Mouse (Mus musculus) forebrain, embryonic 14.5 days (tissue): ENCODE data around the gene Il12a. TPM values are rescaled to one million over a fixed set of nuclear protein-coding genes. Genes with fewer than 3 reads are reported as not detected.

ENCODE experiments used
- ATAC-seq: fragments of 200-750 bp; cut with Nextera tagmentation; 2 replicates; pipeline ENCODE4 v1.8.0; 2017; ENCODE audit warnings: mild to moderate bottlenecking, moderate library complexity
- DNase-seq: peaks from one replicate; pipeline ENCODE4 v3.0.0-alpha.2; 2015; ENCODE audit warnings: low spot score
- H3K27ac ChIP-seq: fragments of 300-500 bp; sonication (generic); 2 replicates; pipeline ENCODE4 v1.5.1; 2014; ENCODE audit warnings: low read depth, mild to moderate bottlenecking, control low read depth, low read length, moderate library complexity
- H3K27me3 ChIP-seq: fragments of 300-500 bp; sonication (generic); replicated peaks from 2 replicates; pipeline ENCODE4 v1.6.1; 2014; ENCODE audit warnings: low read length, control low read depth, mixed read lengths; ENCODE audit not compliant: control insufficient read depth, insufficient read depth
- H3K36me3 ChIP-seq: fragments of 300-500 bp; sonication (generic); 2 replicates; pipeline ENCODE4 v1.6.1; 2014; ENCODE audit warnings: low read length, control low read depth; ENCODE audit not compliant: control insufficient read depth, insufficient read depth
- H3K4me1 ChIP-seq: fragments of 300-500 bp; sonication (generic); 2 replicates; pipeline ENCODE4 v1.6.1; 2014; ENCODE audit warnings: antibody characterized with exemption, low read length, control low read depth; ENCODE audit not compliant: control insufficient read depth, insufficient read depth
- H3K4me2 ChIP-seq: fragments of 300-500 bp; sonication (generic); 2 replicates; pipeline ENCODE4 v1.6.1; 2014; ENCODE audit warnings: mild to moderate bottlenecking, control low read depth, low read length
- H3K4me3 ChIP-seq: fragments of 300-500 bp; sonication (generic); 2 replicates; pipeline ENCODE4 v1.5.1; 2014; ENCODE audit warnings: low read depth, low read length, control low read depth
- H3K9ac ChIP-seq: fragments of 300-500 bp; sonication (generic); 2 replicates; pipeline ENCODE4 v1.6.1; 2014; ENCODE audit warnings: mild to moderate bottlenecking, low read length, control low read depth, moderate library complexity
- H3K9me3 ChIP-seq: fragments of 300-500 bp; sonication (generic); replicated peaks from 2 replicates; pipeline ENCODE4 v1.6.1; 2016; ENCODE audit warnings: low read length, control low read depth, mixed read lengths; ENCODE audit not compliant: control insufficient read depth
- WGBS: fragments of 180-500 bp; shearing (Covaris S2); extraction: QIAGEN DNeasy Blood & Tissue Kit; methylation state at CpG from one replicate; pipeline ENCODE4 v1.1.7; 2014; 5-methylcytosine and 5-hydroxymethylcytosine counted together
- polyA plus RNA-seq: library from polyadenylated mRNA; unstranded; fragments of >200 nt; fragmentation: Nextera tagmentation; extraction: Ambion mirVana; gene quantifications from 2 replicates; pipeline ENCODE4 v1.2.1, GENCODE M21; 2014

Gene Il12a
- 0.29 TPM in 1 of 2 replicates, not detected in the other for polyA plus RNA-seq

GRCm38 (mm10) chr3:68690344-68690743 is at the start of gene Il12a:
TSS of gene Il12a (plus strand) at chr3:68690644.
- Histone ChIP-seq H3K4me3 (no peak within 1 kb of the TSS), H3K36me3 (no peaks in the 10 kb centered on the region), H3K9me3 (no peaks in the 10 kb centered on the region), H3K9ac (no peak within 1 kb of the TSS), H3K27me3 (no peaks in the 10 kb centered on the region), H3K27ac (no peak within 1 kb of the TSS), H3K4me2 (no peak within 1 kb of the TSS), H3K4me1 (no peaks in the 10 kb centered on the region)
- 93% methylated on average over 4 of the region's 4 CpGs for WGBS
- no peak for DNase-seq
- no peak for ATAC-seq

DNA sequence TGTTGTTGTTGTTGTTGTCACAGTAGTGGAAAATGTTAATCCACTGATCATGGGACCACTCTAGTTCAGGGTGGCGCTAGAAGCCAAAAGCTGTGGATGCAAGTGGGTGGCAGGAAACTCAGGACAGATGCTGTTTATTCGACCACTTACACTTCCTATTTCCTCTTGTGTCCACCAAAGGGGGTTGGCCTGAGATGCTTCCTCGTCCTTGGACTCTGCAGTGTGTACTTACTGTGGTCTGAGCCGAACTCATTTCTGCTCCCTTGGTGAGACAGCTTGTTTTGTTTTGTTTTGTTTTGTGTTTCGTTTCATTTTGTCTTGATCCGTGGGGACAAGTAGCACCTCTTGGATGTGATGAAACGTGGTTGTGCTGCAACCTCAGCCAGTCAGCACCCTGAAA is 47.5 kb upstream of the Il12a start:
- 92% methylated on average over 7 of the region's 7 CpGs for WGBS
- ATAC-seq (no peak), DNase-seq (no peak)
- no peak overlapping the region for H3K9ac ChIP-seq
- H3K27ac ChIP-seq = no peak overlapping the region
- H3K4me2 ChIP-seq = no peak overlapping the region
- H3K4me3 ChIP-seq = no peak overlapping the region
- H3K9me3 ChIP-seq = no peaks in the 10 kb centered on the region
- H3K4me1 ChIP-seq = no peaks in the 10 kb centered on the region
- no peaks in the 10 kb centered on the region for H3K36me3 ChIP-seq
- H3K27me3 ChIP-seq = no peaks in the 10 kb centered on the region

- Histone ChIP-seq H3K27me3 (no peaks in the 10 kb centered on the region), H3K4me3 (no peak overlapping the region), H3K4me2 (no peak overlapping the region), H3K9ac (no peak overlapping the region), H3K27ac (no peak overlapping the region), H3K4me1 (no peaks in the 10 kb centered on the region), H3K36me3 (no peaks in the 10 kb centered on the region), H3K9me3 (no peaks in the 10 kb centered on the region)
- DNase-seq (no peak), ATAC-seq (no peak)
- 86% methylated on average over 6 of the region's 6 CpGs for WGBS
Observed at GRCm38 (mm10) chr3:68646387-68647130, 43.9 kb upstream of the Il12a start.

DNA sequence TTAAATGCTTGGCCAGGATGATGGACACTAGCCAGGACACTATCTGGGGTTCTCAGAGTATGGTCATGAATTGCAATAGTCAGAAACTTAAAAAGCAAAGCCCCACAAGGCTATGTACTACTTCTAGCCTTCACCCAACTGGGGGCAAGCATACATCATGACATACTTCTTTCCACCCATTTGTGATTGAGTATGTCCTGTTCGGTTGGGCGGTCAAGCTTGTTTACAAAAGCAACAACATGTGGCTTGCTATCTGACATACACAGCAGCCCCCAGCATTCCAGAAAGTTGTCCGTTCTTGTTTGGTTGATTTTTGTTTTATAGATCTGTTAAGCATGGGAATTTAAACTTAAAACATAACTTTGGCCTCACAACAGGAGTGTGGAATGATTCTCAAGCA is 43.2 kb upstream of the Il12a start:
- Histone ChIP-seq H3K27ac (no peak overlapping the region), H3K27me3 (no peaks in the 10 kb centered on the region), H3K9me3 (no peaks in the 10 kb centered on the region), H3K4me1 (no peaks in the 10 kb centered on the region), H3K36me3 (no peaks in the 10 kb centered on the region), H3K4me3 (no peak overlapping the region), H3K9ac (no peak overlapping the region), H3K4me2 (no peak overlapping the region)
- no peak for ATAC-seq
- no peak for DNase-seq
- 95% methylated on average over 3 of the region's 3 CpGs for WGBS

DNA sequence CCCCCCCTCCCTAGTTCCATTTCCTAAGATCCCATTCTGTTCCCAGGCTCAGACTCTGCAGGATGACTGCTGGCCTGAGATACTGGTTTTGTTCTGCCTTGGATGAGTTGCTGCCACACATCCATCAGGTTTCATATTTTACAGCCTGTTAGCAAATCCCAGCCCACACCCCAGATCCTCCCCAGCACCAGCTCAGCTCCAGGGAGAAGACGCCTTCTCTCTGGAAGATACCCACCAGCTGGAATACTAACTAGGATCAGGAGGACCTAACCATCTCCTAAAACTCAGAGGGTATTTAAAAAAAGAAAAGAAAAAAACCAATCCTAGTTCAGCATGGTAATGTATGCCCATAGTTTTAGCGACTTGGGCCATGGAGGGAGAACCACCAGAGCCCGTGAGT is 40.2 kb upstream of the Il12a start:
- Histone ChIP-seq H3K9ac (no peak overlapping the region), H3K27me3 (no peaks in the 10 kb centered on the region), H3K27ac (no peak overlapping the region), H3K9me3 (no peaks in the 10 kb centered on the region), H3K4me2 (no peak overlapping the region), H3K4me1 (no peaks in the 10 kb centered on the region), H3K36me3 (no peaks in the 10 kb centered on the region), H3K4me3 (no peak overlapping the region)
- DNase-seq (no peak), ATAC-seq (no peak)
- 94% methylated on average over 3 of the region's 3 CpGs for WGBS

GRCm38 (mm10) chr3:68656607-68657352 is 33.7 kb upstream of the Il12a start:
- Histone ChIP-seq H3K4me2 (no peak overlapping the region), H3K27ac (no peak overlapping the region), H3K4me3 (no peak overlapping the region), H3K27me3 (no peaks in the 10 kb centered on the region), H3K4me1 (no peaks in the 10 kb centered on the region), H3K9me3 (no peaks in the 10 kb centered on the region), H3K9ac (no peak overlapping the region), H3K36me3 (no peaks in the 10 kb centered on the region)
- 90% methylated on average over 4 of the region's 4 CpGs for WGBS
- ATAC-seq (no peak), DNase-seq (no peak)

- WGBS = 26% methylated on average over 9 of the region's 9 CpGs
- no peaks in the 10 kb centered on the region for H3K9me3 ChIP-seq
- no peak overlapping the region for H3K9ac ChIP-seq
- no peak overlapping the region for H3K27ac ChIP-seq
- H3K4me1 ChIP-seq = no peaks in the 10 kb centered on the region
- H3K27me3 ChIP-seq = no peaks in the 10 kb centered on the region
- DNase-seq (no peak), ATAC-seq (no peak)
- H3K4me2 ChIP-seq = no peak overlapping the region
- H3K4me3 ChIP-seq = no peak overlapping the region
- H3K36me3 ChIP-seq = no peaks in the 10 kb centered on the region
Observed at GRCm38 (mm10) chr3:68657589-68658245, 32.7 kb upstream of the Il12a start.

DNA sequence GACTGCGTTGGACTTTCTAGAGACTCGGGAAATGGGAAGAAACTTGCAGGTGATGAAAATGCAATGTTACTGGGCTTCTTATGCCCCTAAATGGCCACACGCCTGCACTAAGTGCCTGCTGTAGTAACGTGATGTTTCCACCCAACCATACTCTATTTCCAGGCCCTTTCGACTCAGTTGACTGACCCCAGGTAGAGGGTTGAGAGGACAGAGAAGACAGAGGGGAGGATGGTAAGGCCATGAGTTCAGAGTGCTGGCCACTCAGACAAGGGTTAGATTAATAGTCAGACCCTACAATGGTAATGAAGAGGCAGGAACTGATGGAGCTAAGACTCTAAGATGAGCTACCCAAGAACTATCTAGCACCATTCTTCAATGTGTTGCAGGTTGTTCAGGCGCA is 30.4 kb upstream of the Il12a start:
- Histone ChIP-seq H3K4me1 (no peaks in the 10 kb centered on the region), H3K36me3 (no peaks in the 10 kb centered on the region), H3K27me3 (no peaks in the 10 kb centered on the region), H3K9ac (no peak overlapping the region), H3K4me3 (no peak overlapping the region), H3K9me3 (no peaks in the 10 kb centered on the region), H3K27ac (no peak overlapping the region), H3K4me2 (no peak overlapping the region)
- ATAC-seq (no peak), DNase-seq (no peak)
- 97% methylated on average over 6 of the region's 6 CpGs for WGBS

GRCm38 (mm10) chr3:68660538-68660937 is 29.9 kb upstream of the Il12a start:
- Histone ChIP-seq H3K36me3 (no peaks in the 10 kb centered on the region), H3K4me2 (no peak overlapping the region), H3K9ac (no peak overlapping the region), H3K4me3 (no peak overlapping the region), H3K9me3 (no peaks in the 10 kb centered on the region), H3K27me3 (no peaks in the 10 kb centered on the region), H3K27ac (no peak overlapping the region), H3K4me1 (no peaks in the 10 kb centered on the region)
- 65% methylated on average over 4 of the region's 4 CpGs for WGBS
- no peak for ATAC-seq
- no peak for DNase-seq
